Mouse (Mus musculus): ENCODE results near the gene Dctn1. TPM values are rescaled to one million over a fixed set of nuclear protein-coding genes. Genes with fewer than 3 reads are reported as not detected.
"Not testable (repeated sequence)": the region's sequence is repeated elsewhere in the genome, so short reads cannot be mapped to it uniquely, and the experiment has no call there.

Gene Dctn1
- polyA plus RNA-seq, 1 experiment from 2014 or later, result 87.7 TPM

GRCm38 (mm10) chr6:83155552-83156238 lies 10.0 kb upstream of the Dctn1 start:
- 9% methylated on average over 23 of the region's 23 CpGs for WGBS
- no peak for ATAC-seq (ENCODE audit: insufficient number of reproducible peaks, insufficient read depth, low FRiP score, low TSS enrichment, low read depth)
- H3K9ac ChIP-seq, result peak overlapping the region; percentile 71

GRCm38 (mm10) chr6:83156259-83156684 lies 9.4 kb upstream of the Dctn1 start, which contains the start of the genes Wdr54 and 1700003E16Rik:
TSS of gene Wdr54 (minus strand) at chr6:83156397.
TSS of gene 1700003E16Rik (plus strand) at chr6:83156404.
- Histone ChIP-seq H3K9ac (peak within 1 kb of the TSS; percentile 71), H3K27me3 (peaks cover 15% of the 10 kb centered on the region), H3K27ac (no peak within 1 kb of the TSS), H3K4me1 (peaks cover 22% of the 10 kb centered on the region), H3K4me3 (peak within 1 kb of the TSS; percentile 59), H3K9me3 (no peaks in the 10 kb centered on the region), H3K36me3 (peaks cover 23% of the 10 kb centered on the region), H3K4me2 (peak within 1 kb of the TSS; percentile 87)
- peak; percentile 52; the same call in 1 of the 2 replicates for ATAC-seq (ENCODE audit: insufficient number of reproducible peaks, insufficient read depth, low FRiP score, low TSS enrichment, low read depth)
- under 1% methylated on average over 32 of the region's 32 CpGs for WGBS

More at GRCm38 (mm10) chr6:83155552-83156238, 10.0 kb upstream of the Dctn1 start:
- peak overlapping the region; percentile 87 for H3K4me2 ChIP-seq
- H3K9me3 ChIP-seq, result no peaks in the 10 kb centered on the region
- H3K4me3 ChIP-seq, result peak overlapping the region; percentile 59
- H3K27me3 ChIP-seq, result peaks cover 9% of the 10 kb centered on the region
- peaks cover 19% of the 10 kb centered on the region for H3K4me1 ChIP-seq
- H3K36me3 ChIP-seq, result peaks cover 29% of the 10 kb centered on the region
- no peak overlapping the region for H3K27ac ChIP-seq

DNA sequence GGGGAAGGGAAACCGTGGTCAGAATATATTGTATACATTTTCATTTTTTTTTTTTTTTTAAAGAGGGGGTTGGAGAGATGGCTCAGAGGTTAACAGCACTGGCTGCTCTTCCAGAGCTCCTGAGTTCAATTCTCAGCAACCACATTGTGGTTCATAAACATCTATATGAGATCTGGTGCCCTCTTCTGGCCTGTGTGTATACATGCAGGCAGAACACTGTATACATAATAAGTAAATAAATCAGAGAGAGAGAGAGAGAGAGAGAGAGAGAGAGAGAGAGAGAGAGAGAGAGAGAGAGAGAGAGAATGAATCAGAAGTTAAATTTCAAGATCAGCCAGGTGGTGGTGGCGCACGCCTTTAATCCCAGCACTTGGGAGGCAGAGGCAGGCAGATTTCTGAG lies 6.3 kb upstream of the Dctn1 start:
- ATAC-seq (ENCODE audit: insufficient number of reproducible peaks, insufficient read depth, low FRiP score, low TSS enrichment, low read depth); H3K36me3 ChIP-seq: not testable (repeated sequence)
- WGBS, result 23% methylated on average over 3 of the region's 3 CpGs

GRCm38 (mm10) chr6:83161442-83161841 lies 4.3 kb upstream of the Dctn1 start:
- Histone ChIP-seq H3K9me3 (no peaks in the 10 kb centered on the region), H3K4me1 (peaks cover 24% of the 10 kb centered on the region), H3K36me3 (no peaks in the 10 kb centered on the region), H3K4me3 (peak overlapping the region; percentile 47), H3K4me2 (peak overlapping the region; percentile 83), H3K27ac (no peak overlapping the region), H3K27me3 (peaks cover 32% of the 10 kb centered on the region), H3K9ac (peak overlapping the region; percentile 67)
- no peak for ATAC-seq (ENCODE audit: insufficient number of reproducible peaks, insufficient read depth, low FRiP score, low TSS enrichment, low read depth)
- WGBS, result 5% methylated on average over 19 of the region's 19 CpGs

More for the DNA sequence above, 6.3 kb upstream of the Dctn1 start:
- not testable (repeated sequence) for H3K4me2 ChIP-seq, H3K9ac ChIP-seq, H3K9me3 ChIP-seq, H3K27ac ChIP-seq, H3K4me3 ChIP-seq
- H3K4me1 ChIP-seq, result peaks cover 34% of the 10 kb centered on the region
- H3K27me3 ChIP-seq, result peaks cover 32% of the 10 kb centered on the region

GRCm38 (mm10) chr6:83161921-83162641 lies 3.6 kb upstream of the Dctn1 start:
- Histone ChIP-seq H3K9me3 (no peaks in the 10 kb centered on the region), H3K4me2 (peak overlapping the region; percentile 83), H3K4me3 (peak overlapping the region; percentile 47), H3K27me3 (peaks cover 32% of the 10 kb centered on the region), H3K9ac (peak overlapping the region; percentile 67), H3K4me1 (peaks cover 29% of the 10 kb centered on the region), H3K36me3 (no peaks in the 10 kb centered on the region), H3K27ac (no peak overlapping the region)
- under 1% methylated on average over 49 of the region's 49 CpGs for WGBS
- ATAC-seq (ENCODE audit: insufficient number of reproducible peaks, insufficient read depth, low FRiP score, low TSS enrichment, low read depth), result no peak

DNA sequence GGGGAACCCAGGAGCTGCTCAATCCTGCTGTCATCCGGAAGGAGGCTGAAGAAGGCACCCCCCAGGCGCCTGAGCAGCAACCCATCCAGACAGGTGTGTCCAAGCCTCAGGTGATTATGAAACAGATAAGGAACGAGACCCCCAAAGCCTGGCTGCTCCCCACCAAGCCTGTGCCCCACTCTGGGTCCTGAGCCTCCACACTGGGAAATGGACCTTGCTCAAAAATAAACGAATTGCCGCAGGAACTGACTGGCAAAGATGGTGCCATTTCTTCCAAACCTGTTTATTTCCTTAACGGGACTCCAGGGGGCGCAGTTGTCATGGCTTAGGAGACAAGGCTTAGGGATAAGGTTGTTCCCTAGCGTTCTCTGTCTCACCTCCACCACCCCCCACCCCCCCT lies 3.0 kb upstream of the Dctn1 start:
- Histone ChIP-seq H3K4me3 (peak overlapping the region; percentile 47), H3K27ac (no peak overlapping the region), H3K4me2 (peak overlapping the region; percentile 83), H3K4me1 (peaks cover 34% of the 10 kb centered on the region), H3K9ac (peak overlapping the region; percentile 67), H3K9me3 (no peaks in the 10 kb centered on the region), H3K27me3 (peaks cover 32% of the 10 kb centered on the region), H3K36me3 (no peaks in the 10 kb centered on the region)
- ATAC-seq (ENCODE audit: insufficient number of reproducible peaks, insufficient read depth, low FRiP score, low TSS enrichment, low read depth), result no peak
- 0% methylated on average over 8 of the region's 8 CpGs for WGBS

GRCm38 (mm10) chr6:83165026-83165606 lies 604 bp upstream of the Dctn1 start:
- 6% methylated on average over 6 of the region's 6 CpGs for whole genome bisulfite sequencing
- Histone ChIP-seq H3K4me2 (peak overlapping the region; percentile 78), H3K4me3 (peak overlapping the region; percentile 84), H3K4me1 (peaks cover 34% of the 10 kb centered on the region), H3K27me3 (peaks cover 29% of the 10 kb centered on the region), H3K9ac (peak overlapping the region; percentile 91), H3K36me3 (no peaks in the 10 kb centered on the region), H3K27ac (peak overlapping the region; percentile 82), H3K9me3 (no peaks in the 10 kb centered on the region)
- 0 out of 2 replicates have a peak, but pooled peaks have one; percentile 1 for ATAC-seq (ENCODE audit: insufficient number of reproducible peaks, insufficient read depth, low FRiP score, low TSS enrichment, low read depth)

DNA sequence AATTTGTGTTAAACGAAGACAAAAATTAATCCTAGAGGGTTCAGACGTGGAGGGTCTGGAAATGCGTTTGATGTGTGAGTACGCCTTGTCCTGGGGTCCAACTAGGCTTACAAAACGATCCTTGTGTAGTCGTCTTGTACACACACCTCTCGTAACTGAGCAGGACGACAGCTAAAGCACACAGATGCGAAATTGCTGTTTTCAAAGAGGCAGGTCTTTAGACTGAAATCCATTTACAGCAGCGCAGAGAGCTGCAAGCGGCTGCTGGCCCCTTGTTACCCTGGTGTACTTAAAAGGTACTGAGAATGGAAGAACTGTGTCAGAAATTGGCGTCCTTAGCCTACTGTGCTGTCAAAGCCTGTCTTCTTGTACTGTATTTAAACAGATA lies 517 bp downstream of the Dctn1 start:
- H3K9ac ChIP-seq, result peak overlapping the region; percentile 91
- no peaks in the 10 kb centered on the region for H3K36me3 ChIP-seq
- peak overlapping the region; percentile 84 for H3K4me3 ChIP-seq
- WGBS, result under 1% methylated on average over 12 of the region's 12 CpGs
- H3K27ac ChIP-seq, result peak overlapping the region; percentile 82
- ATAC-seq (ENCODE audit: insufficient number of reproducible peaks, insufficient read depth, low FRiP score, low TSS enrichment, low read depth), result no peak
- peaks cover 18% of the 10 kb centered on the region for H3K27me3 ChIP-seq
- H3K4me1 ChIP-seq, result peaks cover 31% of the 10 kb centered on the region
- peak overlapping the region; percentile 78 for H3K4me2 ChIP-seq
- H3K9me3 ChIP-seq, result no peaks in the 10 kb centered on the region

DNA sequence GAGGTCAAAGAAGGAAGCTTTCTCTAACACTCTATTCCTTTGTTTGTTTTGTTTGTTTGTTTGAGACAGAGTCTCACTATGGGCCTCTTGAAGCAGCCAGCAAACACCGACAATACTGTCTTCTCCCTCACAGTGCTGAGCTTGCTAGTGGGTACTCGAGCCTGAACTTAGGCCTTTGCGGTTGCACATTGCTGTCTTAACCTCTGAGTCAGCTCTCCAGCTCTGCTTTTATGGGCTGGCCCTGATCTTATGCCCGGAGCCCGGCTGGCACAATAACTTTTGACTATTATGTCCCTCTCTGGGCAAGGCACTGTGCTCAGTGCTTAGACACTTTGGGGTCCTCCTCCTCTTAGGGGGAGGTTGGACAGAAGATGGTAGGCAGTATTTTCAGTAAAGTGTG lies 4.2 kb downstream of the Dctn1 start:
- ATAC-seq (ENCODE audit: insufficient number of reproducible peaks, insufficient read depth, low FRiP score, low TSS enrichment, low read depth), result no peak
- no peak overlapping the region for H3K4me3 ChIP-seq
- H3K27me3 ChIP-seq, result no peaks in the 10 kb centered on the region
- H3K36me3 ChIP-seq, result no peaks in the 10 kb centered on the region
- no peaks in the 10 kb centered on the region for H3K9me3 ChIP-seq
- H3K9ac ChIP-seq, result no peak overlapping the region
- peaks cover 16% of the 10 kb centered on the region for H3K4me1 ChIP-seq
- no peak overlapping the region for H3K4me2 ChIP-seq
- H3K27ac ChIP-seq, result no peak overlapping the region
- 87% methylated on average over 5 of the region's 5 CpGs for WGBS

GRCm38 (mm10) chr6:83171063-83171462 lies 5.3 kb downstream of the Dctn1 start:
- Histone ChIP-seq H3K4me3 (no peak overlapping the region), H3K9ac (0 out of 2 replicates have a peak overlapping the region, but pooled peaks have one; percentile 0), H3K9me3 (no peaks in the 10 kb centered on the region), H3K4me2 (no peak overlapping the region), H3K36me3 (0 out of 2 replicates have a peak, but pooled peaks cover 5% of the 10 kb centered on the region), H3K4me1 (peaks cover 13% of the 10 kb centered on the region), H3K27ac (no peak overlapping the region), H3K27me3 (no peaks in the 10 kb centered on the region)
- WGBS, result 69% methylated on average over 5 of the region's 5 CpGs
- no peak for ATAC-seq (ENCODE audit: insufficient number of reproducible peaks, insufficient read depth, low FRiP score, low TSS enrichment, low read depth)

GRCm38 (mm10) chr6:83172240-83172920 lies 6.7 kb downstream of the Dctn1 start:
- WGBS, result 65% methylated on average over 9 of the region's 9 CpGs
- no peak for ATAC-seq (ENCODE audit: insufficient number of reproducible peaks, insufficient read depth, low FRiP score, low TSS enrichment, low read depth)
- Histone ChIP-seq H3K4me1 (peaks cover 3% of the 10 kb centered on the region), H3K27me3 (no peaks in the 10 kb centered on the region), H3K4me2 (no peak overlapping the region), H3K36me3 (peaks cover 14% of the 10 kb centered on the region; the same call in 1 of the 2 replicates), H3K27ac (no peak overlapping the region), H3K9me3 (no peaks in the 10 kb centered on the region), H3K4me3 (no peak overlapping the region), H3K9ac (0 out of 2 replicates have a peak overlapping the region, but pooled peaks have one; percentile 2)

Measured in embryonic facial prominence, embryonic 13.5 days (tissue).